Mouse (Mus musculus) pancreas, adult 10 weeks (tissue): Measurements from ENCODE around the gene Chga. TPM values are rescaled to one million over a fixed set of nuclear protein-coding genes. Genes with fewer than 3 reads are reported as not detected.

ENCODE experiments used
- polyA plus RNA-seq: library from polyadenylated mRNA; stranded (reverse); fragments of 350-450 nt; fragmentation: Illumina TruSeq; extraction: RNeasy Lipid Tissue Mini Kit (QIAGEN cat#74804); gene quantifications from one replicate; pipeline ENCODE4 v1.2.3, GENCODE M21; 2015; ENCODE audit warnings: low read depth, low replicate concordance; ENCODE audit not compliant: insufficient read depth

Gene Chga
- polyA plus RNA-seq, result 461 TPM

DNA sequence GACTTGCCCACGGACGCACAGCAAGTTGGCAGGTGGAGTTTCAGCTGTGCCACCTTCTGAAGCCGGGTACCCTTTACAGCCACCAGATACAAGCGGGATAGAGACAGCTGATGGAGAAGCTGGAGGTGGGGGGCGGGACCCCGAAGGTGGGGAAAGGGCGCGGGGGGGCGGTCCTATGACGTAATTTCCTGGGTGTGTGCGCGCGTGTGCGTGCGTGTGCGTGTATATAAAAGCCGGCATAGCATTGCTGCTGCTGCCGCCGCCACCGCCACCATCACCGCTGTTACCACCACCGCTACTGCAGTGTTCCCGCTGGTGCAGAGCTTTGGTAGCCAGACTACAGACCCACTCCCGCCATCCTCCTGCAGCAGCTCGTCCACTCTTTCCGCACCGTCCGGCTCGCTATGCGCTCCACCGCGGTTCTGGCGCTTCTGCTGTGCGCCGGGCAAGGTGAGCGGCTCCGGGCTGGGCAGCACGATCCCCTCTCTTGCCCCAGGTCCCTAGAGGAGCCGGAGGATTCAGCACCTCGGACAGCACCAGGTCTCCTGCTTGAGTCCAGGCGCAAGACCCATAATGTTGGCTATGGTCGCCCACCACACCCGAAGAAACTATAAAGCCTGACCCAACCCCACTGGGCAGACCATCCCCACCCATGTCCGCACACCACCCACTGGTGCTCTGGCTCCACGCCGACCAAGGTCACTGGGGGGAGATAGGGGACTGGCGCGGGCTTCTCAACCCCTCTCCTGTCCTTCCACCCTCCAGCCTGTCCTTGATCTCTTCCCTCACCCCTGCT is at the start of gene Chga:
Gene Chga, plus strand, starts transcription at position 249 of the 796 bp plus-strand sequence.

Other genes starting within 250 kb of the Chga start
- gene Lgmn, start 115.2 kb upstream of the Chga start, polyA plus RNA-seq, result 12.7 TPM
- gene Golga5, start 85.8 kb upstream of the Chga start, polyA plus RNA-seq, result 12.9 TPM
- 4.5 TPM for gene Itpk1, start 150.0 kb downstream of the Chga start, polyA plus RNA-seq
- 1.1 TPM for gene Moap1, start 188.7 kb downstream of the Chga start, polyA plus RNA-seq
- 1.4 TPM for gene Tmem251, start 188.8 kb downstream of the Chga start, polyA plus RNA-seq
- gene Gm28051, start 202.8 kb downstream of the Chga start, polyA plus RNA-seq, result not detected
- gene Gon7, start 202.8 kb downstream of the Chga start, polyA plus RNA-seq, result 2.0 TPM
- gene Ubr7, start 203.0 kb downstream of the Chga start, polyA plus RNA-seq, result 4.2 TPM
- 1.5 TPM for gene Gm20604, start 203.7 kb downstream of the Chga start, polyA plus RNA-seq